Mouse (Mus musculus): ENCODE results near the gene Gm49601. TPM values are rescaled to one million over a fixed set of nuclear protein-coding genes. Genes with fewer than 3 reads are reported as not detected.

Gm49601 gene
- 2.1 and 2.6 TPM in 2 replicates for polyA plus RNA-seq (2015; fragmentation: Nextera tagmentation; extraction: Ambion mirVana)

DNA sequence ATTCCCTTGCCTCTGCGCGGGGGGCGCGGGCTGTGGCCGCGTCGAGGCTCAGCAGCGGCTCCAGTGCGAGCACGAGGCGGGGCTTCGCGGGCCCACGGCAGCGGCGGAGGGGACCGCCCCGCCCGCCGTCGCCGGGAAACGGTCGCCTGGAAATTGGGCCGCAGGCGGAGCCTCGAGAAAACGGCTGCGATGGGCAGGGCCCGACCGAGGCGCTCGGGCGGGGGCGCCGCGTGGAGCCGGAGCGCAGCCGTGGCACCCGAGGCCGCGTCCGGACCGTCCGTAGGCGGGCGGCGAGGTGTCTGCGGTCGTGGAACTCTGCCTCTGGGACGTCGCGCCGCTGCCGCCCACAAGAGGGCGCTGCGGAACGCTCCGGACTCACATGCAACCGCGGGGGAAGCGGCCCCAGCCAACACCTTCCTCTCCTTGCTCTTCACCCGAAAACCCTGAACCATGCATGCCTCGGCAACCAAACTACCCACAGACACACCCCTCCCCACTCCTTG is at the start of gene Gm49601:
TSS of gene Gm49601 (minus strand) at position 52 of the 503 bp plus-strand sequence.
- Histone ChIP-seq H3K27me3 (ENCODE audit: insufficient read depth, low read length) (peaks cover 66% of the 10 kb centered on the region), H3K27ac (ENCODE audit: low read length) (no peak within 1 kb of the TSS), H3K9ac (replicated peaks; ENCODE audit: low read length) (peak within 1 kb of the TSS; percentile 66), H3K4me1 (ENCODE audit: insufficient read depth, low read length) (peaks cover 28% of the 10 kb centered on the region), H3K4me2 (replicated peaks; ENCODE audit: low read depth, low read length) (peak within 1 kb of the TSS; percentile 82), H3K36me3 (ENCODE audit: insufficient read depth, low read length) (no peaks in the 10 kb centered on the region; the same call in 1 of the 2 replicates), H3K4me3 (ENCODE audit: low read length) (peak within 1 kb of the TSS; percentile 54), H3K9me3 (ENCODE audit: low read length) (no peaks in the 10 kb centered on the region)
- WGBS = under 1% methylated on average over 62 of the region's 65 CpGs
- ATAC-seq (ENCODE audit: low FRiP score, low TSS enrichment) = peak; percentile 32; the same call in 1 of the 2 replicates

DNA sequence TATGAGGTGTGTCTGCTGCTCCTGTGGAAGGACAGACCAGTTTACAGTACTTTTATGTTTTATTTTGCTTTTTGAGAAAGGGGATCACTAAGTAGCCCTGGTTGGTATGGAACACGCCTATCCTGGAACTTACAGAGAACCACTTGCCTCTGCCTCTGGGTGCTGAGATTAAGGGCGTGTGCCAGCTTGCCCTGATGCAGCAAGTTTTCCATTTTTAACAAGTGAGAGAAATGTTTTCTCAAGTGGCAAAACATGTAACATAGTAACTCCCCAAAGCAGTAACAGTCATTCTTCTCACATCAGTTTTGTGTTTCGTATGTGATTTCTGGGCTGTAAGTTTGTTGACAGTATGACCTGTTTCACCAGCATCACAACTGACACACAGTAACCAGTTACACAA is 46.8 kb upstream of the Gm49601 start:
- Histone ChIP-seq H3K36me3 (ENCODE audit: insufficient read depth, low read length) (no peaks in the 10 kb centered on the region), H3K9ac (replicated peaks; ENCODE audit: low read length) (no peak overlapping the region), H3K4me3 (ENCODE audit: low read length) (no peak overlapping the region), H3K4me2 (replicated peaks; ENCODE audit: low read depth, low read length) (no peak overlapping the region), H3K9me3 (ENCODE audit: low read length) (no peaks in the 10 kb centered on the region), H3K27me3 (ENCODE audit: insufficient read depth, low read length) (no peaks in the 10 kb centered on the region), H3K4me1 (ENCODE audit: insufficient read depth, low read length) (no peaks in the 10 kb centered on the region), H3K27ac (ENCODE audit: low read length) (no peak overlapping the region)
- 82% methylated on average over 3 of the region's 3 CpGs for WGBS
- no peak for ATAC-seq (ENCODE audit: low FRiP score, low TSS enrichment)

DNA sequence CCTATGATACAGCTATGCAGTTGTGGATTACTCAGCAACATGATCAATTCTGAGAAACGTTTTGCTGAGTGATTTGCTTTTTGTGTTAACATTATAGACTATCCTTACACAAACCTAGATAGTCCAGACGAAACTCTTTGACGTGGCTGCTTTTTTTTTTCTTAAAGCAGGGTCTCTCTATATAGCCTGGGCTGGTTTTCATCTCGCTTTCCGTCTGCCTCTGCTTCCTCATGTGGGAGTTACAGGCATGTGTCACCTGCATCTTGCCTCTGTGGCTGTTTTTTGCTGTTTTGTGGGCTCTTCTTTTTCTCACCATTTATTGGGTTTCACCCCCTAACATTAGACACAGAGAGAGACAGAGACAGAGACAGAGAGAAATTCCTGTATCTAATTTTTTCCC is 45.8 kb upstream of the Gm49601 start:
- no peaks in the 10 kb centered on the region for H3K9me3 ChIP-seq (ENCODE audit: low read length)
- no peaks in the 10 kb centered on the region for H3K27me3 ChIP-seq (ENCODE audit: insufficient read depth, low read length)
- H3K9ac ChIP-seq (replicated peaks; ENCODE audit: low read length) = no peak overlapping the region
- H3K4me1 ChIP-seq (ENCODE audit: insufficient read depth, low read length) = no peaks in the 10 kb centered on the region
- no peak for ATAC-seq (ENCODE audit: low FRiP score, low TSS enrichment)
- H3K4me2 ChIP-seq (replicated peaks; ENCODE audit: low read depth, low read length) = no peak overlapping the region
- H3K36me3 ChIP-seq (ENCODE audit: insufficient read depth, low read length) = no peaks in the 10 kb centered on the region
- H3K4me3 ChIP-seq (ENCODE audit: low read length) = no peak overlapping the region
- WGBS = 59% methylated on average over 5 of the region's 5 CpGs
- no peak overlapping the region for H3K27ac ChIP-seq (ENCODE audit: low read length)

DNA sequence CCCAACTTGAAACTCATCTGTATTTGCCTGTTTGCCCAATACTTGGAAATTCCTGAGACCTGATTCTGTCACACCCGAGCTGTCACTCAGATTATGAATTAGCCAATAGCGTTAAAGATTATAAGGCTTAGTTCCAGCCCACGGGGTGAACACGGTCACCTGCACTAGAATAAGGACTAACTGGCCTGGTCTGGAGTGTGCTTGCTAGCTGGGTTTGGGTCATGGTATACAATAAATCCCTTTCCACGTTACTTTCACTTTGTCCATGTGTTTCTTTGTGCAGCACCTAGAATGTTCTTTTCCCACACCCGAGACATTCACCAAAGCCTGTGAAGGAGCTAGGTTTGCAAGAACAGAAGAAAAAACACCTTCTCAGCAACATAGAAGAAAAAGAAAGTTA is 43.7 kb upstream of the Gm49601 start:
- H3K27ac ChIP-seq (ENCODE audit: low read length) = no peak overlapping the region
- no peak overlapping the region for H3K4me2 ChIP-seq (replicated peaks; ENCODE audit: low read depth, low read length)
- WGBS = 77% methylated on average over 6 of the region's 6 CpGs
- no peak overlapping the region for H3K9ac ChIP-seq (replicated peaks; ENCODE audit: low read length)
- no peaks in the 10 kb centered on the region for H3K36me3 ChIP-seq (ENCODE audit: insufficient read depth, low read length)
- H3K4me1 ChIP-seq (ENCODE audit: insufficient read depth, low read length) = no peaks in the 10 kb centered on the region
- no peak overlapping the region for H3K4me3 ChIP-seq (ENCODE audit: low read length)
- no peaks in the 10 kb centered on the region for H3K27me3 ChIP-seq (ENCODE audit: insufficient read depth, low read length)
- no peaks in the 10 kb centered on the region for H3K9me3 ChIP-seq (ENCODE audit: low read length)
- ATAC-seq (ENCODE audit: low FRiP score, low TSS enrichment) = no peak

DNA sequence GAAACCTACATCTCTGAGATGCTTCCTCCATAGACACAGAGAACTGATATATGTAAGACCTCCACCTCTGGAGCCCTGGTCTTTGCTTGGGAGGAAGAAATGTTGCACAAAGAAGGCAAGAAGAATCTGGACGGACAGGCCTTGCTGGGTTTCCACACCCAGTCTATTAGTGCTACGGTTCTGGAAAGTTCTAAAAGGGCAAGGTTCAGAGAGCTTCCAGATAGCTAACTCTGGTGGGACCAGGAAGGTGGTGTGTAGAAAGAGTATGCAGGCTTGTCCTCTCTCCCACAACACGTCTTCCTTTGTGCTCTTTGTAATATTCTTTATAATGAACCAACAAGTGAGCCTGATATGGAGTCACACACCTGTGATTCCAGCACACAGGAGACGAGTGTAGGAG is 32.4 kb upstream of the Gm49601 start:
- no peaks in the 10 kb centered on the region for H3K27me3 ChIP-seq (ENCODE audit: insufficient read depth, low read length)
- no peak overlapping the region for H3K4me3 ChIP-seq (ENCODE audit: low read length)
- ATAC-seq (ENCODE audit: low FRiP score, low TSS enrichment) = no peak
- no peak overlapping the region for H3K4me2 ChIP-seq (replicated peaks; ENCODE audit: low read depth, low read length)
- no peaks in the 10 kb centered on the region for H3K36me3 ChIP-seq (ENCODE audit: insufficient read depth, low read length)
- no peak overlapping the region for H3K27ac ChIP-seq (ENCODE audit: low read length)
- peaks cover 11% of the 10 kb centered on the region; the same call in 1 of the 2 replicates for H3K4me1 ChIP-seq (ENCODE audit: insufficient read depth, low read length)
- no peak overlapping the region for H3K9ac ChIP-seq (replicated peaks; ENCODE audit: low read length)
- H3K9me3 ChIP-seq (ENCODE audit: low read length) = peaks cover 4% of the 10 kb centered on the region; the same call in 1 of the 2 replicates
- 77% methylated on average over 4 of the region's 4 CpGs for WGBS

DNA sequence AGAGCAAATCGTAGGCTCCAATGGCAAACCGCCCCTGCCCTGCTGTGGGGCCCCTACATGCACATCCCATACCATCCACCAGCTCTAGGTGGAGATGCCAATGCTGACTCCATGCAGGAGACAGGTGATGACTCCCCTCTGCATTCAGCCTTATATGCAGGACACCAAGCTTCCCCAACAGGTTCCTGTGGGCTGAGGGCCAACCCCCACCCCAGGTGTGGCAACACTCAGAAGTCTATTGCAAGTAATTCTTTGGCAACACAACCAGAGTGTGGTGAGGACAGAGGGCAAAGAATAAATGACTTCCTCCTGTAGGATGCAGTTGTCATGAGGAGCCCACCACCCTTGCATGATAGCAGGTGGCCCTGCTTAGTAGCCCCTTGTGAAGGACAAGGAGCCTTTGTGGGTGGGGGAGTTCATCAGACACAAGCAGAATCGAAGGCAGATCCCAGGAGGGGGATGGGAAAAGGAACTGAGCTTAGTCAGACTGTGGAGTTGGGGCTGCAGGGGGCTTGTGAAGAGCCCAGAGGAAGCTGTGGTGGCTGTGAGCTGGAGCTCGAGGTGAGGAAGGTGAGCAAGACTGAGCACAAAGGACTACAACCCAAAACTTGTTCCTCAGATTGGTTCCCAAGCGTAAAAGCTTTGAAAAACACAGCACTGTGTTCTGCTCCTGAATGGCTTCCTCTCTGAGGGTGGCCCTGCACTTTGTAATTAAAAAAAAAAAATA is 29.3 kb upstream of the Gm49601 start:
- Histone ChIP-seq H3K4me3 (ENCODE audit: low read length) (no peak overlapping the region), H3K9me3 (ENCODE audit: low read length) (peaks cover 4% of the 10 kb centered on the region; the same call in 1 of the 2 replicates), H3K36me3 (ENCODE audit: insufficient read depth, low read length) (no peaks in the 10 kb centered on the region), H3K9ac (replicated peaks; ENCODE audit: low read length) (no peak overlapping the region), H3K4me1 (ENCODE audit: insufficient read depth, low read length) (peaks cover 8% of the 10 kb centered on the region; the same call in 1 of the 2 replicates), H3K4me2 (replicated peaks; ENCODE audit: low read depth, low read length) (no peak overlapping the region), H3K27ac (ENCODE audit: low read length) (no peak overlapping the region), H3K27me3 (ENCODE audit: insufficient read depth, low read length) (no peaks in the 10 kb centered on the region)
- 0 out of 2 replicates have a peak, but pooled peaks have one; percentile 15 for ATAC-seq (ENCODE audit: low FRiP score, low TSS enrichment)
- 53% methylated on average over 5 of the region's 5 CpGs for WGBS

DNA sequence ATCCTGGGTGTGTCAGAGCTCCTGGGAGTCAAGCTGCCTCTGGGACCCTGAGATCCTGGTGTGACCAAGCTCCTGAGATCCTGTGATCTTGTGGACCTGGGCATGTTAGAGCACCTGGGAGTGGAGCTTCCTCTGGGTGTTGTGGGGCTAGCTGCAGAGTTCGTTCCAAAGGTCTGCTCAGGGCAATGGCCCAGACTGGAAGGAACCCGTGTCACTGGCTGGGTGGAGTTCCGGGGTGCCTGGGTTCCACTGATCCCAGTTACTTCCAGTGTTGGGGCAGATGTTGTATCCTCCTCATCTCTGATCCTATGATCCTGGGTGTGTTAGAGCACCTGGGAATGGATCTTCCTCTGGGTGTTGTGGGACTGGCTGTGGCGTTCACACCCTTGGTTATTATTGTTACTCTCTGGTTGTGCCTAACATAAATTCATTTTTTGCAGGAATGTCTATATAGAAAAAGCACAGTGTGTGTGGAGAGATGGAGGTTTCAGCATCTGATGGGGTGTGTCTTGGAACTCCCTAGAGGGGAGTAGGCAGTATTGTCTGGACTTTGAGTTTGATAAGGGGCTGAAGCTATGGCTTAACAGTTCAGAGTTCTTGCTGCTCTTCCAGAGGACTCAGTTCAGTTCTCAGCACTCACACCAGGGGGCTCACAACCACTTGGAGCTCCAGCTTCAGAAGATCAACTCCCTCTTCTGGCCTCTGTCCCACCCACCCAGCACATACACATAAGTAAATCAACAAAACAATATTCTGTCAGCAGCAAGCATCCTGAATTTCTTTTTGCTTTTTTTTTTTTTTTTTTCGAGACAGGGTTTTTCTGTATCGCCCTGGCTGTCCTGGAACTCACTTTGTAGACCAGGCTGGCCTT is 27.3 kb upstream of the Gm49601 start:
- no peak overlapping the region for H3K4me2 ChIP-seq (replicated peaks; ENCODE audit: low read depth, low read length)
- ATAC-seq (ENCODE audit: low FRiP score, low TSS enrichment) = no peak
- no peaks in the 10 kb centered on the region for H3K27me3 ChIP-seq (ENCODE audit: insufficient read depth, low read length)
- no peak overlapping the region for H3K9ac ChIP-seq (replicated peaks; ENCODE audit: low read length)
- 90% methylated on average over 6 of the region's 6 CpGs for WGBS
- no peaks in the 10 kb centered on the region for H3K36me3 ChIP-seq (ENCODE audit: insufficient read depth, low read length)
- no peak overlapping the region for H3K4me3 ChIP-seq (ENCODE audit: low read length)
- H3K9me3 ChIP-seq (ENCODE audit: low read length) = no peaks in the 10 kb centered on the region
- peaks cover 8% of the 10 kb centered on the region; the same call in 1 of the 2 replicates for H3K4me1 ChIP-seq (ENCODE audit: insufficient read depth, low read length)
- no peak overlapping the region for H3K27ac ChIP-seq (ENCODE audit: low read length)

DNA sequence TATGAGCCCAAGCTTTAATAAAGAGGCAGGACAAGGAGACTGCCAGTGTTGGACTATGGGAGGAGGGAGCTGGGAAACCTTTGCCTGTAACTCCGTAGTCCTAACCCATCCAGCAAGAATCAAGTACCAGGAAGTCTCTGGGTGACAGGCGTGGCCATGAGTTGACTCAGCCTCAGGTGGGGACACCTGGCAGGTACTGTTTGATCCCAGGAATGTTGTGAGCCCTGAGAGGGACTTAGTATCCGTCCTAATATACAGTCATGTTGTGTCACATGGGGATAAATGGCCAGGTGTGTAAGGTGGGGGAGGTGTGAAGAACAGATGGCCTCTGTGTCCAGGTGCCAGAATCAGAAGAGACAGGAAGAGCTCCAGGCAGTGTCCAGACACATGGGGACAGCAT is 22.9 kb upstream of the Gm49601 start:
- no peaks in the 10 kb centered on the region for H3K4me1 ChIP-seq (ENCODE audit: insufficient read depth, low read length)
- ATAC-seq (ENCODE audit: low FRiP score, low TSS enrichment) = no peak
- no peaks in the 10 kb centered on the region for H3K27me3 ChIP-seq (ENCODE audit: insufficient read depth, low read length)
- H3K4me2 ChIP-seq (replicated peaks; ENCODE audit: low read depth, low read length) = no peak overlapping the region
- H3K4me3 ChIP-seq (ENCODE audit: low read length) = no peak overlapping the region
- no peaks in the 10 kb centered on the region for H3K36me3 ChIP-seq (ENCODE audit: insufficient read depth, low read length)
- H3K9me3 ChIP-seq (ENCODE audit: low read length) = no peaks in the 10 kb centered on the region
- WGBS = 76% methylated on average over 3 of the region's 3 CpGs
- H3K9ac ChIP-seq (replicated peaks; ENCODE audit: low read length) = no peak overlapping the region
- H3K27ac ChIP-seq (ENCODE audit: low read length) = no peak overlapping the region

DNA sequence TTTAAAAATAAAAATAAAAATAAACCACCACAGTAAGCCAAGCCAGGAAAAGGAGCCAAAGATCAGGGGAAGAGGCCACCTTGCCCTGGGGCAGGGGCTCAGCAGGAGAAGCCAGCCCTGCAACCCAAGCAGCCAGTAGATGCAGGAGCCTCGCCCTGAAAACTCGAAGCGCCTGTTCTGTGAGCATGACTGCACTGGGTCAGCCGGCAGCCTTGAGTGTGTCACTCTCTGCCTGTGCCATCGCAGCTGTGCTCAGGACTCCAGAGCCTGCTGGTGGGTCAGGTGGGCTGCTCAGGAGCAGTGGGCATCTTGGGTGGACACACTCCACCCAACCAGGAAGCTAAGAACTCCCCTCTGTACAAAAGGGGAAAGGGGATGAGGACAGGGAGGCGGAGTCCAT is 19.1 kb upstream of the Gm49601 start:
- 54% methylated on average over 6 of the region's 6 CpGs for WGBS
- Histone ChIP-seq H3K27me3 (ENCODE audit: insufficient read depth, low read length) (no peaks in the 10 kb centered on the region), H3K4me3 (ENCODE audit: low read length) (no peak overlapping the region), H3K9me3 (ENCODE audit: low read length) (no peaks in the 10 kb centered on the region), H3K27ac (ENCODE audit: low read length) (no peak overlapping the region), H3K9ac (replicated peaks; ENCODE audit: low read length) (no peak overlapping the region), H3K4me2 (replicated peaks; ENCODE audit: low read depth, low read length) (no peak overlapping the region), H3K36me3 (ENCODE audit: insufficient read depth, low read length) (no peaks in the 10 kb centered on the region), H3K4me1 (ENCODE audit: insufficient read depth, low read length) (no peaks in the 10 kb centered on the region)
- no peak for ATAC-seq (ENCODE audit: low FRiP score, low TSS enrichment)
